ENCODE assay signal across 19 mouse cellular contexts in genomic region chr1:195021831-195022230, GRCm38 (mm10).
"Had no signal": no experiment of that assay in that cellular context is flagged by ENCODE, and none has a peak within 500 bp of the region (broad histone marks: within the 10 kb centered on the region; RNA-seq: fewer than 3 reads in every experiment).

No protein-coding gene starts in this region.

- DNase-seq: kidney, adult 11 months; kidney, adult 8-10 months; kidney, postnatal 10 days; kidney, postnatal 36 days; layer of hippocampus, adult 9-11 months; left cerebral cortex, postnatal 4 days; liver, postnatal 0 days; lung, embryonic 14.5 days; midbrain, embryonic 14.5 days; right cerebral cortex, adult 18-20 months; right cerebral cortex, postnatal 14 days; right cerebral cortex, postnatal 4 days; spleen, adult 18-20 months; thymus, adult 18-20 months; thymus, postnatal 36 days had no signal

- H3K4me3 ChIP-seq: kidney, embryonic 15.5 days; limb, embryonic 12.5 days; limb, embryonic 15.5 days had no signal

- H3K27ac ChIP-seq: kidney, embryonic 15.5 days; limb, embryonic 12.5 days; limb, embryonic 15.5 days; liver, embryonic 14.5 days had no signal

- H3K36me3 ChIP-seq: limb, embryonic 12.5 days; limb, embryonic 15.5 days had no signal
